Mouse (Mus musculus): ENCODE data around the gene Plac8. TPM values are rescaled to one million over a fixed set of nuclear protein-coding genes. Genes with fewer than 3 reads are reported as not detected.

Gene Plac8
- polyA plus RNA-seq, 1 experiment from 2014 or later: 8.2 TPM

DNA sequence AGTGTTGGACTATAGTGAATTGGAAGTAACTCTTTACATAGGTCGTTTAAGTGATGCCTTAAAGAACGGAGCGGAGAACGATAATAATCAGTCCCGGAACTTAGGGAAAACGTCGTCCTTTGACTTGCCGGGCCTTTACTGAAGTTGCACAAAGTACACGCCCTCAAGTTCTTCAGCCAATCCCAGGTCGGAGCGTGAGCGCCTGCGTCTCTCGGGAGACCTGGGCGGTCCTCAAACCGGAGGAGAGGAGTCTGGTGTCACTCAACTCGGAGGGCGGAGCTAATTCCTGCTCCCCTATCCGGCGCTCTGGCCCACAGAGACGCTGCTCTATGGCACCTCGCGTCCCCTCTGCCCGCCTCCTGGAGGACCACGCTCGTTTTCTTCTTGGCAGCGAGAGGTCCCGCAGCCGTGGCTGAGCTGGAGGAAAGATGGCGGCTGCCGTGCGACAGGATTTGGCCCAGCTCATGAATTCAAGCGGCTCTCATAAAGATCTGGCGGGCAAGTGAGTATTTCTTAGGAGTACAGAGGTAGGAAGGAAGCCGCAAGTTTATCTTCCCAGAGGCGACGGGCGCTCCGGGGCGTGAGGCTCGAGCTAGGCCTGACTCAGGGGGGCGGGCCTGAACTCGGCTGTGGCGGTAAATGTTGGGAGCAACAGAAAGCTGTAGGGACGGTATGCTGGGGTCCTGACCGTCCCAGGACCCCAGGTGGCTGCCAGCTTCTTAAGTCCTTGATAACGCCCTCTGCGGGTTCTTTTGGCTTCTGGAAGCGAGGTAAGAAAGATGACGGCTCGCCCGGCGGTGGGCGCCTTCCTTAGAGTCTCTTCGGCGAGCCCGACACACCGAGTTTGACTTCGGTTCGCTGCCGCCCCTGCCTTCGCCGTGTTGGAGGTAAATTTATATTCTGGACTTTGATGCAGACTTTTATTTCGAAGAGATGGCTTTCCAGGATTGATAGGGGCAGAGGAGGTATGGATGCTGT is 53.7 kb downstream of the Plac8 start, which contains the start of gene Cops4:
TSS of gene Cops4 (plus strand) at position 261 of the 978 bp plus-strand sequence.
- no peaks in the 10 kb centered on the region for H3K9me3 ChIP-seq (replicated peaks; ENCODE audit: control insufficient read depth, low read length)
- ATAC-seq (replicated peaks; ENCODE audit: insufficient number of reproducible peaks, low FRiP score, low TSS enrichment): peak; percentile 100
- WGBS (ENCODE audit: insufficient replicate concordance): 1% methylated on average over 64 of the region's 64 CpGs

DNA sequence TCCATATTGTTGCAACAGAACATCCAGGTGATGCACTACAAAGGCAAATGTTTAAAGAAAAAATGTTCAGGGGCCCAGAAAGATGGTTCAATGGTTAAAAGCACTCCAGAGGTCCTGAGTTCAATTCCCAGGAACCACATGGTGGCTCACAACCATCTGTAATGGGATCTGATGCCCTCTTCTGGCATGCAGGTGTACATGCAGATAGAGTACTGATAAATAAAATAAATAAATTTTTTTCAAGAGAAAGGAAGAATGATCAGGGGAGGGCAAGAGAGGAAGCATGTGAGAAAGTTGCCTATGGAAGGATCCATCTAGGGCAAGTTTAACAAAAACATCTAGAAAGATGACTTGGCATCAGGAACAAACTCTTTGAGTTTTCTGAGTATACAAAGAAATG is 59.5 kb downstream of the Plac8 start:
- no peaks in the 10 kb centered on the region for H3K4me1 ChIP-seq (ENCODE audit: control insufficient read depth, insufficient read depth, low read length)
- no peak overlapping the region for H3K9ac ChIP-seq (ENCODE audit: low read depth, low read length)
- no peak overlapping the region for H3K27ac ChIP-seq (ENCODE audit: low read depth, low read length)
- H3K27me3 ChIP-seq (ENCODE audit: control insufficient read depth, insufficient read depth, low read length): no peaks in the 10 kb centered on the region
- no peak for ATAC-seq (replicated peaks; ENCODE audit: insufficient number of reproducible peaks, low FRiP score, low TSS enrichment)
- no peak overlapping the region for H3K4me3 ChIP-seq (ENCODE audit: low read depth, low read length)
- H3K4me2 ChIP-seq: no peak overlapping the region
- H3K36me3 ChIP-seq (ENCODE audit: control insufficient read depth, insufficient read depth, low read length): no peaks in the 10 kb centered on the region
- H3K9me3 ChIP-seq (replicated peaks; ENCODE audit: control insufficient read depth, low read length): no peaks in the 10 kb centered on the region

More for the DNA sequence above, 53.7 kb downstream of the Plac8 start, which contains the start of gene Cops4:
- Histone ChIP-seq H3K9ac (ENCODE audit: low read depth, low read length) (peak within 1 kb of the TSS; percentile 96), H3K27me3 (ENCODE audit: control insufficient read depth, insufficient read depth, low read length) (no peaks in the 10 kb centered on the region), H3K36me3 (ENCODE audit: control insufficient read depth, insufficient read depth, low read length) (no peaks in the 10 kb centered on the region), H3K4me3 (ENCODE audit: low read depth, low read length) (peak within 1 kb of the TSS; percentile 94), H3K4me2 (peak within 1 kb of the TSS; percentile 92), H3K4me1 (ENCODE audit: control insufficient read depth, insufficient read depth, low read length) (peaks cover 11% of the 10 kb centered on the region), H3K27ac (ENCODE audit: low read depth, low read length) (peak within 1 kb of the TSS; percentile 73)

DNA sequence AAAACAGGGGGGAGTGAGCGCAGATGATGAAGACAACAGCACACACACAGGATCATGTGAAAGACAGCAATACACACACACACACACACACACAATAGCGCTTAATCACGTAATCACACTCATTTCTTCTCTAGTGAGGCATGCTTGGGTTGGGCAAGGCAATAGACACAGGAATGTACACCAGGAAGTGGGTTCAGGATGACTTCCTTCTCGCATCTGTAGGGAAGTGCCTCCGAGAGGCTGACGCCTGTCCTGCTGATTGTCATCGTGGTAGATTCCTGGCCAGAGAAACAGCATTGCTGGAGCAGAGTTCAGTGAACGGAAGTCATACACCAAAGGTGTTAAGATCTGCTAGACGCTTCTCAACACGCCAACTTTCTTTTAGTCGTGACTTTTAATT is 62.8 kb downstream of the Plac8 start:
- no peak for ATAC-seq (replicated peaks; ENCODE audit: insufficient number of reproducible peaks, low FRiP score, low TSS enrichment)
- Histone ChIP-seq H3K27ac (ENCODE audit: low read depth, low read length) (no peak overlapping the region), H3K9ac (ENCODE audit: low read depth, low read length) (no peak overlapping the region), H3K4me1 (ENCODE audit: control insufficient read depth, insufficient read depth, low read length) (no peaks in the 10 kb centered on the region), H3K36me3 (ENCODE audit: control insufficient read depth, insufficient read depth, low read length) (no peaks in the 10 kb centered on the region), H3K4me3 (ENCODE audit: low read depth, low read length) (no peak overlapping the region), H3K27me3 (ENCODE audit: control insufficient read depth, insufficient read depth, low read length) (no peaks in the 10 kb centered on the region), H3K4me2 (no peak overlapping the region), H3K9me3 (replicated peaks; ENCODE audit: control insufficient read depth, low read length) (no peaks in the 10 kb centered on the region)
- WGBS (ENCODE audit: insufficient replicate concordance): 55% methylated on average over 11 of the region's 11 CpGs

Other genes with a start within 250 kb of the Plac8 start
- 154 and 190 TPM in 2 replicates for gene Sec31a, start 156.0 kb downstream of the Plac8 start, polyA plus RNA-seq (2014; fragmentation: Nextera tagmentation; extraction: Ambion mirVana)
- 13.0 and 14.1 TPM in 2 replicates for gene Lin54, start 71.6 kb downstream of the Plac8 start, polyA plus RNA-seq (2014; fragmentation: Nextera tagmentation; extraction: Ambion mirVana)
- gene Cops4, start 53.9 kb downstream of the Plac8 start, polyA plus RNA-seq (2014; fragmentation: Nextera tagmentation; extraction: Ambion mirVana): 165 and 180 TPM in 2 replicates
- 64.3 and 70.8 TPM in 2 replicates for gene Coq2, start 102.9 kb upstream of the Plac8 start, polyA plus RNA-seq (2014; fragmentation: Nextera tagmentation; extraction: Ambion mirVana)
- 1.1 and 1.7 TPM in 2 replicates for gene Hpse, start 147.5 kb upstream of the Plac8 start, polyA plus RNA-seq (2014; fragmentation: Nextera tagmentation; extraction: Ambion mirVana)
- 13.1 and 15.3 TPM in 2 replicates for gene Helq, start 226.4 kb upstream of the Plac8 start, polyA plus RNA-seq (2014; fragmentation: Nextera tagmentation; extraction: Ambion mirVana)
- gene Mrps18c, start 226.4 kb upstream of the Plac8 start, polyA plus RNA-seq (2014; fragmentation: Nextera tagmentation; extraction: Ambion mirVana): 137 and 158 TPM in 2 replicates
- 22.2 and 33.8 TPM in 2 replicates for gene Abraxas1, start 248.7 kb upstream of the Plac8 start, polyA plus RNA-seq (2014; fragmentation: Nextera tagmentation; extraction: Ambion mirVana)

All from heart, embryonic 11.5 days (tissue).